Mouse (Mus musculus): ENCODE data around the gene Mindy3.

DNA sequence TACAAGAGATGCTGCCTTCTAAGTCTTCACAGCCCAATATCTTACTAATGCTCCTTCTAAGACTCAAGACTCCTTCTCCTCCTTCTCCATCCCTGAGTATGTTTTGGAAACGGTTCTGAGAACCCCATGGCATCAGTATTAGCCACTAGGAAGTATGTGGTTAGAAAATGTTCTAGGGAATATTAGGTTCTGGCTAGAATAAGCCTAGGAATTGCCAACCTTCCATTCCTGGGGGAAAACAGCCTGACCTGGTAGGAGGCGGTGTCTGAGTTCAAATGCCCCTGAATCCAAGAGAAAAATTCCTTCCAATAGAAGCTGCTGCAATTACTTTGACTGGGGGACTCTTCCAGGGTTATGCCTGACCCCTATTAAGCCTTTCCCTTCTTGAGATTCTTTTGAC, 93.4 kb downstream of the Mindy3 start:
- TF ChIP-seq CTCF (IDR thresholded peaks at IDR 0.05; ENCODE audit: low read depth) (no peak), EP300 (optimal IDR thresholded peaks at IDR 0.05) (peak; percentile 23)
